Mouse (Mus musculus): Measurements from ENCODE around the gene Uevld. TPM values are rescaled to one million over a fixed set of nuclear protein-coding genes. Genes with fewer than 3 reads are reported as not detected.
A peak's percentile ranks its signal among the peaks of the same experiment; 100 is the strongest.
"Not testable (repeated sequence)": the region's sequence is repeated elsewhere in the genome, so short reads cannot be mapped to it uniquely, and the experiment has no call there.

The Uevld gene
- polyA plus RNA-seq, 2 experiments = 10.0 to 10.2 TPM

- no peak for TF ChIP-seq POLR2A (IDR thresholded peaks at IDR 0.05; ENCODE audit: borderline replicate concordance, extremely low read depth, insufficient read depth, insufficient read length)
- Histone ChIP-seq H3K27ac (replicated peaks; ENCODE audit: low read depth, low read length) (no peak overlapping the region), H3K36me3 (ENCODE audit: control insufficient read depth, insufficient read depth, low read length) (peaks cover 93% of the 10 kb centered on the region), H3K4me3 (replicated peaks; ENCODE audit: low read length) (no peak overlapping the region), H3K9ac (ENCODE audit: low read depth, low read length, severe bottlenecking) (no peak overlapping the region), H3K27me3 (ENCODE audit: control insufficient read depth, insufficient read depth, low read length) (no peaks in the 10 kb centered on the region), H3K4me2 (replicated peaks; ENCODE audit: low read depth, low read length, severe bottlenecking) (no peak overlapping the region), H3K9me3 (ENCODE audit: control insufficient read depth, low read length) (no peaks in the 10 kb centered on the region), H3K4me1 (ENCODE audit: control insufficient read depth, insufficient read depth, low read length) (no peaks in the 10 kb centered on the region)
- 90% methylated on average over 3 of the region's 3 CpGs for WGBS
- DNase-seq (ENCODE audit: low spot score) (no peak), ATAC-seq (ENCODE audit: low FRiP score, low read depth) (no peak)
Observed at GRCm38 (mm10) chr7:46895511-46895910, 62.8 kb downstream of the Uevld start.

GRCm38 (mm10) chr7:46883304-46883703 lies 75.0 kb downstream of the Uevld start:
- no peak overlapping the region for H3K4me3 ChIP-seq (replicated peaks; ENCODE audit: low read length)
- peaks cover 36% of the 10 kb centered on the region for H3K36me3 ChIP-seq (ENCODE audit: control insufficient read depth, insufficient read depth, low read length)
- WGBS = 90% methylated on average over 3 of the region's 3 CpGs
- no peaks in the 10 kb centered on the region for H3K27me3 ChIP-seq (ENCODE audit: control insufficient read depth, insufficient read depth, low read length)
- no peak for DNase-seq (ENCODE audit: low spot score)
- H3K4me2 ChIP-seq (replicated peaks; ENCODE audit: low read depth, low read length, severe bottlenecking) = no peak overlapping the region
- no peak overlapping the region for H3K9ac ChIP-seq (ENCODE audit: low read depth, low read length, severe bottlenecking)
- no peaks in the 10 kb centered on the region for H3K4me1 ChIP-seq (ENCODE audit: control insufficient read depth, insufficient read depth, low read length)
- no peak overlapping the region for H3K27ac ChIP-seq (replicated peaks; ENCODE audit: low read depth, low read length)
- no peaks in the 10 kb centered on the region for H3K9me3 ChIP-seq (ENCODE audit: control insufficient read depth, low read length)
- no peak for ATAC-seq (ENCODE audit: low FRiP score, low read depth)
- TF ChIP-seq POLR2A (IDR thresholded peaks at IDR 0.05; ENCODE audit: borderline replicate concordance, extremely low read depth, insufficient read depth, insufficient read length) = no peak

- H3K4me1 ChIP-seq (ENCODE audit: control insufficient read depth, insufficient read depth, low read length); DNase-seq (ENCODE audit: low spot score); H3K4me3 ChIP-seq (replicated peaks; ENCODE audit: low read length); H3K27me3 ChIP-seq (ENCODE audit: control insufficient read depth, insufficient read depth, low read length); H3K4me2 ChIP-seq (replicated peaks; ENCODE audit: low read depth, low read length, severe bottlenecking); ATAC-seq (ENCODE audit: low FRiP score, low read depth); H3K9ac ChIP-seq (ENCODE audit: low read depth, low read length, severe bottlenecking); H3K9me3 ChIP-seq (ENCODE audit: control insufficient read depth, low read length); H3K27ac ChIP-seq (replicated peaks; ENCODE audit: low read depth, low read length): not testable (repeated sequence)
- 79% methylated on average over 6 of the region's 8 CpGs for WGBS
- peaks cover 22% of the 10 kb centered on the region for H3K36me3 ChIP-seq (ENCODE audit: control insufficient read depth, insufficient read depth, low read length)
Observed at GRCm38 (mm10) chr7:46881941-46882340, 76.4 kb downstream of the Uevld start.

- DNase-seq (ENCODE audit: low spot score) (no peak), ATAC-seq (ENCODE audit: low FRiP score, low read depth) (no peak)
- TF ChIP-seq POLR2A (IDR thresholded peaks at IDR 0.05; ENCODE audit: borderline replicate concordance, extremely low read depth, insufficient read depth, insufficient read length) = no peak
- Histone ChIP-seq H3K27ac (replicated peaks; ENCODE audit: low read depth, low read length) (no peak overlapping the region), H3K9ac (ENCODE audit: low read depth, low read length, severe bottlenecking) (no peak overlapping the region), H3K36me3 (ENCODE audit: control insufficient read depth, insufficient read depth, low read length) (peaks cover 13% of the 10 kb centered on the region), H3K4me3 (replicated peaks; ENCODE audit: low read length) (no peak overlapping the region), H3K9me3 (ENCODE audit: control insufficient read depth, low read length) (no peaks in the 10 kb centered on the region), H3K4me1 (ENCODE audit: control insufficient read depth, insufficient read depth, low read length) (no peaks in the 10 kb centered on the region), H3K27me3 (ENCODE audit: control insufficient read depth, insufficient read depth, low read length) (no peaks in the 10 kb centered on the region), H3K4me2 (replicated peaks; ENCODE audit: low read depth, low read length, severe bottlenecking) (no peak overlapping the region)
- WGBS = 88% methylated on average over 2 of the region's 2 CpGs
Observed at GRCm38 (mm10) chr7:46880992-46881391, 77.3 kb downstream of the Uevld start.

GRCm38 (mm10) chr7:46879851-46880250 lies 78.5 kb downstream of the Uevld start:
- Histone ChIP-seq H3K36me3 (ENCODE audit: control insufficient read depth, insufficient read depth, low read length) (peaks cover 1% of the 10 kb centered on the region; the same call in 1 of the 2 replicates), H3K4me2 (replicated peaks; ENCODE audit: low read depth, low read length, severe bottlenecking) (no peak overlapping the region), H3K27me3 (ENCODE audit: control insufficient read depth, insufficient read depth, low read length) (no peaks in the 10 kb centered on the region), H3K4me3 (replicated peaks; ENCODE audit: low read length) (no peak overlapping the region), H3K4me1 (ENCODE audit: control insufficient read depth, insufficient read depth, low read length) (no peaks in the 10 kb centered on the region), H3K9ac (ENCODE audit: low read depth, low read length, severe bottlenecking) (no peak overlapping the region), H3K27ac (replicated peaks; ENCODE audit: low read depth, low read length) (no peak overlapping the region), H3K9me3 (ENCODE audit: control insufficient read depth, low read length) (no peaks in the 10 kb centered on the region)
- WGBS = 89% methylated on average over 5 of the region's 5 CpGs
- ATAC-seq (ENCODE audit: low FRiP score, low read depth) (no peak), DNase-seq (ENCODE audit: low spot score) (peak; percentile 34)
- no peak for TF ChIP-seq POLR2A (IDR thresholded peaks at IDR 0.05; ENCODE audit: borderline replicate concordance, extremely low read depth, insufficient read depth, insufficient read length)

GRCm38 (mm10) chr7:46877255-46877654 lies 81.1 kb downstream of the Uevld start:
- Histone ChIP-seq H3K9ac (ENCODE audit: low read depth, low read length, severe bottlenecking) (no peak overlapping the region), H3K4me3 (replicated peaks; ENCODE audit: low read length) (no peak overlapping the region), H3K9me3 (ENCODE audit: control insufficient read depth, low read length) (no peaks in the 10 kb centered on the region), H3K27me3 (ENCODE audit: control insufficient read depth, insufficient read depth, low read length) (no peaks in the 10 kb centered on the region), H3K4me2 (replicated peaks; ENCODE audit: low read depth, low read length, severe bottlenecking) (no peak overlapping the region), H3K27ac (replicated peaks; ENCODE audit: low read depth, low read length) (no peak overlapping the region), H3K4me1 (ENCODE audit: control insufficient read depth, insufficient read depth, low read length) (no peaks in the 10 kb centered on the region), H3K36me3 (ENCODE audit: control insufficient read depth, insufficient read depth, low read length) (no peaks in the 10 kb centered on the region)
- no peak for TF ChIP-seq POLR2A (IDR thresholded peaks at IDR 0.05; ENCODE audit: borderline replicate concordance, extremely low read depth, insufficient read depth, insufficient read length)
- ATAC-seq (ENCODE audit: low FRiP score, low read depth) = no peak
- DNase-seq (ENCODE audit: low spot score) = no peak
- WGBS = 85% methylated on average over 6 of the region's 6 CpGs
